ENCODE assay signal across 8 mouse cellular contexts in genomic region chr11:118220561-118221262, GRCm38 (mm10). TPM values are rescaled to one million over a fixed set of nuclear protein-coding genes. Genes with fewer than 3 reads are reported as not detected.
A peak's percentile ranks its signal among the peaks of the same experiment; 100 is the strongest.
DNase-seq lines count a peak whose midpoint lies in the region; ATAC-seq and TF ChIP-seq lines count a peak whose summit lies in the region.

No protein-coding gene starts in this region.

- H3K27me3 ChIP-seq in forebrain, embryonic 16.5 days (replicated peaks; ENCODE audit: control insufficient read depth, insufficient read depth, low read length), result no peaks in the 10 kb centered on the region
- no peaks in the 10 kb centered on the region for H3K27me3 ChIP-seq in forebrain, embryonic 12.5 days
- H3K27me3 ChIP-seq in midbrain, postnatal 0 days (ENCODE audit: insufficient read depth, low read length), result no peaks in the 10 kb centered on the region
- no peaks in the 10 kb centered on the region for H3K27me3 ChIP-seq in midbrain, embryonic 10.5 days (ENCODE audit: low read depth, poor library complexity, severe bottlenecking)
- no peaks in the 10 kb centered on the region for H3K27me3 ChIP-seq in heart, embryonic 14.5 days (ENCODE audit: control insufficient read depth, insufficient read depth, low read length)

- H3K4me2 ChIP-seq in forebrain, embryonic 16.5 days (ENCODE audit: low read length), result no peak overlapping the region
- H3K4me2 ChIP-seq in forebrain, embryonic 12.5 days, result no peak overlapping the region
- H3K4me2 ChIP-seq in midbrain, postnatal 0 days (ENCODE audit: low read depth, low read length, poor library complexity, severe bottlenecking), result no peak overlapping the region
- H3K4me2 ChIP-seq in heart, embryonic 14.5 days (ENCODE audit: low read length), result peak overlapping the region; percentile 8; the same call in 1 of the 2 replicates

- H3K36me3 ChIP-seq in forebrain, embryonic 16.5 days (ENCODE audit: control insufficient read depth, insufficient read depth), result no peaks in the 10 kb centered on the region
- H3K36me3 ChIP-seq in forebrain, embryonic 12.5 days (replicated peaks), result no peaks in the 10 kb centered on the region
- H3K36me3 ChIP-seq in midbrain, postnatal 0 days (ENCODE audit: insufficient read depth, low read length), result no peaks in the 10 kb centered on the region
- no peaks in the 10 kb centered on the region for H3K36me3 ChIP-seq in midbrain, embryonic 10.5 days
- H3K36me3 ChIP-seq in heart, embryonic 14.5 days (ENCODE audit: control insufficient read depth, insufficient read depth, low read length), result no peaks in the 10 kb centered on the region

- peak; percentile 65 for DNase-seq in midbrain, postnatal 0 days (ENCODE audit: low spot score)
- no peak for DNase-seq in midbrain, embryonic 10.5 days (ENCODE audit: low spot score)
- peak; percentile 74 for DNase-seq in adrenal gland, postnatal 14 days
- peak; percentile 50 to 62 for DNase-seq in lung, adult 18-20 months
- peak; percentile 80 for DNase-seq in thymus, postnatal 4 days

- TF ChIP-seq CTCF in midbrain, postnatal 0 days (IDR thresholded peaks at IDR 0.05), result peak; percentile 84

- no peak overlapping the region for H3K9ac ChIP-seq in forebrain, embryonic 16.5 days (replicated peaks; ENCODE audit: low read depth, low read length)
- H3K9ac ChIP-seq in forebrain, embryonic 12.5 days, result no peak overlapping the region
- no peak overlapping the region for H3K9ac ChIP-seq in midbrain, postnatal 0 days (replicated peaks; ENCODE audit: low read length, poor library complexity, severe bottlenecking)
- no peak overlapping the region for H3K9ac ChIP-seq in heart, embryonic 14.5 days (ENCODE audit: low read length)

- ATAC-seq in forebrain, embryonic 16.5 days, result 0 out of 2 replicates have a peak, but pooled peaks have one; percentile 38
- no peak for ATAC-seq in forebrain, embryonic 12.5 days (ENCODE audit: low FRiP score)
- no peak for ATAC-seq in midbrain, postnatal 0 days (ENCODE audit: low FRiP score)
- no peak for ATAC-seq in heart, embryonic 14.5 days (ENCODE audit: insufficient number of reproducible peaks, insufficient read depth, low FRiP score, low read depth)

- H3K4me3 ChIP-seq in forebrain, embryonic 16.5 days (replicated peaks; ENCODE audit: low read length), result no peak overlapping the region
- H3K4me3 ChIP-seq in forebrain, embryonic 12.5 days (replicated peaks), result no peak overlapping the region
- no peak overlapping the region for H3K4me3 ChIP-seq in midbrain, postnatal 0 days (ENCODE audit: low read depth, low read length)
- no peak overlapping the region for H3K4me3 ChIP-seq in midbrain, embryonic 10.5 days
- no peak overlapping the region for H3K4me3 ChIP-seq in heart, embryonic 14.5 days (ENCODE audit: control insufficient read depth in 1 of 2, insufficient read depth in 1 of 2, low read depth in 1 of 2, low read length in 2 of 2)

- WGBS in forebrain, embryonic 16.5 days, result 20% methylated on average over 7 of the region's 7 CpGs
- WGBS in forebrain, embryonic 12.5 days, result 27% methylated on average over 7 of the region's 7 CpGs
- WGBS in midbrain, postnatal 0 days, result 22% methylated on average over 7 of the region's 7 CpGs
- 27% methylated on average over 7 of the region's 7 CpGs for WGBS in midbrain, embryonic 10.5 days
- 22% methylated on average over 7 of the region's 7 CpGs for WGBS in heart, embryonic 14.5 days

- no peak overlapping the region for H3K27ac ChIP-seq in forebrain, embryonic 16.5 days (ENCODE audit: low read length)
- no peak overlapping the region for H3K27ac ChIP-seq in forebrain, embryonic 12.5 days
- no peak overlapping the region for H3K27ac ChIP-seq in midbrain, postnatal 0 days (ENCODE audit: low read depth, low read length)
- no peak overlapping the region for H3K27ac ChIP-seq in midbrain, embryonic 10.5 days (replicated peaks)
- H3K27ac ChIP-seq in heart, embryonic 14.5 days (replicated peaks in 1 of 2; ENCODE audit: control insufficient read depth in 1 of 2, insufficient read depth in 1 of 2, low read depth in 2 of 2, low read length in 2 of 2), result no peak overlapping the region

- H3K9me3 ChIP-seq in forebrain, embryonic 16.5 days (ENCODE audit: control insufficient read depth, low read length), result no peaks in the 10 kb centered on the region
- H3K9me3 ChIP-seq in forebrain, embryonic 12.5 days, result no peaks in the 10 kb centered on the region
- H3K9me3 ChIP-seq in midbrain, postnatal 0 days (ENCODE audit: low read length), result no peaks in the 10 kb centered on the region
- no peaks in the 10 kb centered on the region for H3K9me3 ChIP-seq in midbrain, embryonic 10.5 days (replicated peaks)
- H3K9me3 ChIP-seq in heart, embryonic 14.5 days (ENCODE audit: control insufficient read depth, low read length), result no peaks in the 10 kb centered on the region

- H3K4me1 ChIP-seq in forebrain, embryonic 16.5 days (replicated peaks; ENCODE audit: control insufficient read depth, insufficient read depth, low read length), result peaks cover 4% of the 10 kb centered on the region
- H3K4me1 ChIP-seq in forebrain, embryonic 12.5 days, result peaks cover 8% of the 10 kb centered on the region
- H3K4me1 ChIP-seq in midbrain, postnatal 0 days (ENCODE audit: insufficient read depth, low read length), result no peaks in the 10 kb centered on the region
- peaks cover 12% of the 10 kb centered on the region for H3K4me1 ChIP-seq in midbrain, embryonic 10.5 days
- H3K4me1 ChIP-seq in heart, embryonic 14.5 days (ENCODE audit: control insufficient read depth in 2 of 2, insufficient read depth in 2 of 2, low read length in 2 of 2), result peaks cover 13 to 30% of the 10 kb centered on the region in 2 experiments

RNA-seq across cellular contexts. Expression of gene Cyth1, which starts 27.7 kb away (rescaled TPM):
- 32.1 and 35.2 TPM in 2 replicates for polyA plus RNA-seq in forebrain, embryonic 16.5 days (2015; fragmentation: Nextera tagmentation; extraction: Ambion mirVana)
- 24.0 and 24.9 TPM in 2 replicates for polyA plus RNA-seq in forebrain, embryonic 12.5 days (2016; fragmentation: Nextera tagmentation; extraction: Ambion mirVana)
- 40.2 and 54.1 TPM in 2 replicates for total RNA-seq in midbrain, postnatal 0 days (2014; rRNA removed)
- polyA plus RNA-seq in midbrain, postnatal 0 days (2015; fragmentation: Nextera tagmentation; extraction: Ambion mirVana), result 20.0 and 21.6 TPM in 2 replicates
- polyA plus RNA-seq in midbrain, embryonic 10.5 days (2016; fragmentation: Nextera tagmentation; extraction: Ambion mirVana), result 11.3 and 14.9 TPM in 2 replicates
- total RNA-seq in adrenal gland, postnatal 14 days (2021), result 48.7 and 60.8 TPM in 2 replicates
- polyA plus RNA-seq in heart, embryonic 14.5 days (2014; fragmentation: Nextera tagmentation; extraction: Ambion mirVana), result 12.7 and 15.9 TPM in 2 replicates
